Mouse (Mus musculus) mouse trophoblast stem cell (cell line): Measurements from ENCODE around the gene Pebp1.
"Not testable (repeated sequence)": the region's sequence is repeated elsewhere in the genome, so short reads cannot be mapped to it uniquely, and the experiment has no call there.

Source experiments
- in situ Hi-C, 2 experiments: fragments of 300-500 bp; cut with MseI, MboI; formaldehyde crosslinking; loops; 2 replicates in 1 of 2; 3 replicates in 1 of 2; pipeline ENCODE4 v1.15.1; 2025

Gene Pebp1

DNA sequence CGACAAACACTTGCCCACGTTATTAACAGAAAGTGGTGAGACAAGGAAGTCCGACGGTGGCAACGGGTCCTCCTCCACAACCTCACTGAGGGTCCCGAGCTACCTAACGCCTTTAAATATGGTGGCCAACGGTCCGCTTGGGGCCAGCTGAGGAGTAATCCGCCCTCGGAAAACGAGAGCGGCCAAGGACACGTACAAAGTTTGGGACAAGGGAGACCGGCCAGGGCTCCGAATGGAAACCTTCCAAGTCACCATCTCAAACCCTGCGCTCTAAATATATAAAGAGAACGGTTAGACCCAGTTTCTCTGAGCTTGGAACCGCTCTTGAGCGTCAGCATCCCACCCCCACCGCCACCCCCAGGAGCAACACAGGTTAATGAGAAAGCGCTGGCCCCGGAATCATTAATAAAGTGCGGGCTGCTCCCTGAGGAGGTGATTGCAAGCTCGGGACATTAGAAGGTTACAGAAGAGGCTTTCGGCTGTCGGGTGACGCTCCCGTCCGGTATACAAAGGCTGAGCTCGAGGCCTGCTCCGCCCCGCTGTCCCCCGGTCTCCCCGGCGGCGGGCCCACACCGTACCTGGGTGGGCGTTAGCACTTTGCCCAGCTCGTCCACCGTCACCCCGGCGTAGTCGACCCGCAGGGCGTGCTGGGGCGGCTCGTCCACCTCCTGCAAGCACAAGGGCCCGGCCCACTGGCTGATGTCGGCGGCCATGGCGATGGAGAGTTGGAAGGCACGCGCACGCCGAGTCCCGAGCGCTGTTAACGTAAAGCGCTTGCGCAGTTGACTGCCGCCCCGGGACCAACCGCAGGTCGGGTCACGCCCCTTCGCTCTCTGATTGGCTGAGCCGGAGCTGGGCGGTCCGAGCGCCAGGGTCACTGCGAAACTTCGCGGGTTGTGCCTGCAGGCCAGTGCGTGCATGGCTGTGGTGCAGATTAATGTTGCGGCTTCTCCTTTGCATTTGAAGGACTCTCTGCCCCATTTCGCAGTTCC lies at the start of gene Pebp1:
Gene Pebp1, minus strand, starts transcription at position 795 of the 992 bp plus-strand sequence.
- in situ Hi-C loops = no loop called here

- in situ Hi-C loops = no loop called here
Observed at GRCm38 (mm10) chr5:117330457-117330856, 43.0 kb upstream of the Pebp1 start.

DNA sequence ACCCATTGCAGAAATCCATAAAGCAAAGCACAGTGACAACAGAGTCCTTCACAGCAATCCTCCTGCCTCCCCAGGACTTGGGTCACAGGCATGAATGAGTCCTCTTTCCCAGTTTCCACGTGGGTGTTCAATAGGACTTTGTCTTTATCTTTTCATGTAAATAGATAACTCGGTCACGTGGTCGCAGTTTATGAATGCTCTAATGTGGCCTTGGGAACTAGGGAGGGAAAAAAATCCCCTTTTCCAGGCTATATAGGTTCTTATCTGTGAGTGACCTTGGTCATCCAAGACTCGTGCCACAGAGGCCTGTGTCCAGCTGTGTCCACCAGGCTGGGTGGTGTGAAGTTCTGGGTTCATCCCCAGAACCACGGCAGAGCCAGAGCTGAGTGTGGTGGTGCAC lies 39.0 kb upstream of the Pebp1 start:
- in situ Hi-C loops = no loop called here

DNA sequence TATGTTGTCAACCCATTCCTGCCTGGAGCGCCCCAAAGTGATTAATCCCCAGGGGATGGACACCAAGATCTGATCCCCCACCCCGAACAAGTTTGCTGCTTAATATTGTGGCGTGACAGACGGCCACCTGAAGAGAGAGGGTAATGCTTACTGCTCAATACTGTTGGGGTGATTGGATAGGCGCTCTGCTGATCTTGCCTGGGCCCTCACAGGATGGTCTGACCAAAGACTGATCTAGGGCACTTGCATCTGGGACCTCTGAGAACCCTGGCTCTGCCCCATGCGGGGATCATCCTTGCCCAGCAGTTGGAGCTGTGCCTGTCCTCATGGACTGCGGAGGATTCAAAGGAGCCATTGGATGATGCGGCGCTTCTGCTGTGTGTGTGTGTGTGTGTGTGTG lies 36.3 kb upstream of the Pebp1 start:
- in situ Hi-C loops = no loop called here

- in situ Hi-C loops = no loop called here
Observed at GRCm38 (mm10) chr5:117318741-117319629, 31.6 kb upstream of the Pebp1 start, which contains the start of gene Vsig10. Gene Vsig10 (plus strand): TSS chr5:117319083.

- in situ Hi-C loops = loop anchor here (5.0 kb wide), 1 partner anchor 1018 kb away; no protein-coding TSS in a partner anchor
Observed at GRCm38 (mm10) chr5:117314587-117315428, 27.4 kb upstream of the Pebp1 start.

- in situ Hi-C loops = loop anchor here (5.0 kb wide), 1 partner anchor 1017 kb away; no protein-coding TSS in a partner anchor
Observed at GRCm38 (mm10) chr5:117313909-117314308, 26.5 kb upstream of the Pebp1 start.

GRCm38 (mm10) chr5:117313420-117313819 lies 26.0 kb upstream of the Pebp1 start:
- in situ Hi-C loops = loop anchor here (5.0 kb wide), 1 partner anchor 1016 kb away; no protein-coding TSS in a partner anchor

- in situ Hi-C loops = loop anchor here in 1 of 2 experiments (5.0 to 10.0 kb wide), 3 partner anchors 100 to 193 kb away; partner anchors contain the start of gene Suds3
Observed at GRCm38 (mm10) chr5:117307699-117308098, 20.3 kb upstream of the Pebp1 start.

- in situ Hi-C loops = loop anchor here in 1 of 2 experiments (5.0 to 10.0 kb wide), 3 partner anchors 100 to 192 kb away; partner anchors contain the start of gene Suds3
Observed at GRCm38 (mm10) chr5:117306826-117307225, 19.4 kb upstream of the Pebp1 start.

DNA sequence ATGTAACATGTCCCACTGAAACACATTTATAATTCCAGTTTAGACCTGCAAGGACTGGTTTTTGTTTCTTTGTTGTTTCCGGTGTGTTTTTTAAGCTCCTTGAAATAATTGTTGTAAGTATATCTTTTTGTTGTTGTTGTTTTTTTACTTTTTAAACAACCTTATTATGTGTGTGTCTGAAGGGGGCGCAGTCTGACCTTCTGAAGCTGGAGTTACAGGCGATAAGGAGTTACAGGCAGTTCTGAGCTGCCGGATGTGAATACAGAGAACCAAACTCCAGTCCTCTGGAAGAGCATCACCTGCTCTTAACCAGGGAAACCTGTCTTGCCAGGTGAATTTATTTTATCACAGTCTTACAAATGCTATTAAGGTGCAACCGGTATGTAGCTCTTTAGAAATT lies 18.3 kb upstream of the Pebp1 start:
- in situ Hi-C loops = loop anchor here in 1 of 2 experiments (5.0 to 10.0 kb wide), 3 partner anchors 102 to 191 kb away; partner anchors contain the start of gene Suds3

- in situ Hi-C loops = loop anchor here in 1 of 2 experiments (5.0 to 10.0 kb wide), 3 partner anchors 102 to 190 kb away; partner anchors contain the start of gene Suds3
Observed at GRCm38 (mm10) chr5:117304947-117305346, 17.5 kb upstream of the Pebp1 start.

DNA sequence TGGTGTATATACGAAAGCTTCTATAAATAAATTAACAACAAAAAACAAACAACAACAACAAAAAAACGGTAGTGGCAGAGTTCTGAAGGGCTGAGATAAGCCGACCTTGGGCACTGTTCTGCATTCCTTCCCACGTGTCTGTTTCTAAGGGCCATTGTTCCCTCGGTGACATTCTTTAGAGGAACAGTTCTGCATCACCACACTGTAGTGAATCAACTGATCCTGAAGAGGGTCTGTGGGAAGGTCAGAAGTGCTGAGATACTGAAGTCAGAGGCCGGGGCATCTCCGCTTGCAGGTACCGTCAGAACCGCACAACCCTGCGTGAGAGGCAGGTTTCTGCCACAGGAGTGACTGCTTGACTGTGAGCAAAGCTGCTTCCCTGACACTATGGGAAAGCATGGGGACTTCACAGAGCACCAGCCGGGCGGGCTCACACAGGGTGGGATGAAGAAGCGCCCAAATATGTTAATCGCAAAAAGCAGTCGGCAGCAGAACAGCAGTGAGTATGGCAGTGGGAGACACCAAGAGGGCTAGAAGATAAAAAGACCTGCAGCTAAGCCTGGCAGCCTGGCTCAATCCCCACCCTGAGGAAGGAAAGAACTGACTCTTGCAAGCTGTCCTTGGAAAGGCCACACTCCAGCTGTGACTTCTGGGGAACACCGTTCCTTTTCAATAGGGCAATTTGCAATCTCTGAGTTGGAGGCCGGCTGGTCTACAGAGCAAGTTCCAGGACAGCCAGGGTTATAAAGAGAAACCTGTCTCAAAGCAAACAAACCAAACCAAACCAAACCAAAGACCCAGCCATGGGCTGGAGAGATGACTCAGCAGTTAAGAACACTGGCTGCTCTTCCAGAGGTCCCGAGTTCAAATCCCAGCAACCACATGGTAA lies 16.5 kb upstream of the Pebp1 start:
- in situ Hi-C loops = loop anchor here in 1 of 2 experiments (10.0 kb wide), 2 partner anchors 189 to 191 kb away; partner anchors contain the start of gene Suds3

DNA sequence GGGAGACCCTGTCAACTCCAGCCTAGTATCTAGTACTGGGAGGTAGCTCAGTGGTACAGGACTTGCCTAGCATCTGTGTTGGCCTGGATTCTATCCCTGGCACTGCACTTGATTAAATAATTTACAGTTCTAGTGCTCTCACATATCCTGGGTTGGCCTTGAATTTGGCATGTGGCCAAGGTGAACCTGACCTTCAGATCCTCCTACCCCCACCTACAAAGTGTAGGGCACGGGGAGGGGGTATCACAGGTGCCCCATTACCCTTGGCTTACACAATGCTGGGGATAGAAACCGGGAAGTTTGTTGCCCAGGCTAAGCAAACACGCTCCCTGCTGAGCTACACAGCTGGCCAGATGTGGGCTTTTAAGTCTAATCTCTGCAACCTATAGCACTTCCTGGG lies 15.5 kb upstream of the Pebp1 start:
- in situ Hi-C loops = loop anchor here in 1 of 2 experiments (10.0 kb wide), 2 partner anchors 188 to 192 kb away; partner anchors contain the start of gene Suds3

- in situ Hi-C loops = no loop called here
Observed at GRCm38 (mm10) chr5:117295011-117295410, 7.6 kb upstream of the Pebp1 start.

- in situ Hi-C loops = not testable (repeated sequence)
Observed at GRCm38 (mm10) chr5:117293776-117294175, 6.4 kb upstream of the Pebp1 start.

DNA sequence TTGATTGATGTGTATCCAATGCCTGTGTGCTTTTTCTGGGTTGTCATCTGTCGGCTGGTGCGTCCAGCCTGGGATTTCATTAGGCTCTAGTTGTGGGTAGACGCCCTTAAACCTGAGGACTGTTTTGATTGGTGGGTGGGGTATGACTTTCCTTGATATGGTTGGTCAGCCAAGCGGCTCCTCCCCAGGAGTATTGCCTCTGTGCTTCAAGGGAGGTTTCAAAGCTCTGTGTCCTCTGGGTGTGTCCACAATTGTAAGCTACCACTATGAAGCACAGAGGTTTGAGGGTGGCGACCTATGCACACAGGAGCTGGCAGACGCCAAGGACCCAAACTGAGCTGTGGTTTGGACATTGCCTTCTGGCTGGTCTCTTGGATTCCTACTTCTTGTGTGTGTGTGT lies 5.1 kb upstream of the Pebp1 start:
- in situ Hi-C loops = no loop called here

- in situ Hi-C loops = no loop called here
Observed at GRCm38 (mm10) chr5:117291312-117291711, 3.9 kb upstream of the Pebp1 start.

DNA sequence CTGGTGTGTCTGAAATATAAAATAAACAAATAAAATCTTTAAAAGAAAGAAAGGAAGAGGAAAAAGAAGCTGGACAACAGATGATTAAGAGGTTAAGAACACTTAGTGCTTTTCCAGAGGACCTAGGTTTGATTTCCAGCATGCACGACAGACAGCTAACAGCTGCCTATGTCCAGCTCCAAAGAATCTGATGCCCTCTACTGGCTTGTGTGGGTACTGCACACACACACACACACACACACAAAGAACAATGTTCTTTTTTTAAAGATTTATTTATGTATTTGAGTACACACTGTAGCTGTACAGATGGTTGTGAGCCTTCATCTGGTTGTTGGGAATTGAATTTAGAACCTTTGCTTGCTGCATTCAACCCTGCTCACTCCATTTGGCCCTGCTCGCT lies 2.7 kb upstream of the Pebp1 start:
- in situ Hi-C loops = no loop called here
